Mouse (Mus musculus) lung, adult 2 months (tissue): ENCODE measurements at regions not wholly inside any gene's neighbourhood (a gene's known extent, or its start where the extent isn't known, plus 50 kb on each side); places are given as distances from the start of the nearest gene placed in this dataset.

Experiments
- CTCF ChIP-seq: fragments of 200-500 bp; IDR thresholded peaks from 2 replicates; pipeline ENCODE4 v1.5.1; 2011; ENCODE audit warnings: mild to moderate bottlenecking, low read length, control low read depth; ENCODE audit not compliant: insufficient read depth
- POLR2A ChIP-seq: fragments of 200-500 bp; IDR thresholded peaks from 2 replicates; pipeline ENCODE4 v1.6.1; 2011; ENCODE audit warnings: low read depth, mild to moderate bottlenecking, control low read depth, low read length, borderline replicate concordance; ENCODE audit errors: extremely low read depth

- TF ChIP-seq POLR2A (no peak), CTCF (no peak)
Observed at GRCm38 (mm10) chrX:158423554-158424258, 380.6 kb upstream of the Cnksr2 start.
